Mouse (Mus musculus) heart, postnatal 36 days (tissue): ENCODE measurements at regions not wholly inside any gene's neighbourhood (a gene's known extent, or its start where the extent isn't known, plus 50 kb on each side); places are given as distances from the start of the nearest gene placed in this dataset.
"Not testable (repeated sequence)": the region's sequence is repeated elsewhere in the genome, so short reads cannot be mapped to it uniquely, and the experiment has no call there.

Source experiments
- DNase-seq, 2 experiments: peaks; one replicate each; pipeline ENCODE4 v3.0.0; 2021 to 2022
- intact Hi-C: fragments of 180-260 bp; cut with DNase I; formaldehyde crosslinking; loops from one replicate; pipeline ENCODE4 v1.15.1; 2025

GRCm38 (mm10) chr3:111194541-111194940, 943.7 kb upstream of the Prmt6 start:
- intact Hi-C loops = no loop called here
- DNase-seq = no peak

GRCm38 (mm10) chr3:111166698-111167097, 915.9 kb upstream of the Prmt6 start:
- no peak for DNase-seq
- intact Hi-C loops = no loop called here

- DNase-seq, intact Hi-C loops: not testable (repeated sequence)
These were observed 890.4 kb upstream of the Prmt6 start for GRCm38 (mm10) chr3:111141196-111141595.

GRCm38 (mm10) chr3:111108982-111109381, 858.2 kb upstream of the Prmt6 start:
- no peak for DNase-seq
- intact Hi-C loops = no loop called here

- intact Hi-C loops = no loop called here
- DNase-seq = no peak
These were observed 851.8 kb upstream of the Prmt6 start for GRCm38 (mm10) chr3:111102646-111103045.

GRCm38 (mm10) chr3:111074311-111074710, 823.5 kb upstream of the Prmt6 start:
- intact Hi-C loops = no loop called here
- DNase-seq = no peak

GRCm38 (mm10) chr3:111070301-111070700, 819.5 kb upstream of the Prmt6 start:
- no peak for DNase-seq
- intact Hi-C loops = no loop called here

GRCm38 (mm10) chr3:111069843-111070242, 819.0 kb upstream of the Prmt6 start:
- DNase-seq = no peak
- intact Hi-C loops = loop anchor here (5.0 kb wide), 1 partner anchor 1543 kb away; no protein-coding TSS in a partner anchor

GRCm38 (mm10) chr3:111069156-111069555, 818.4 kb upstream of the Prmt6 start:
- intact Hi-C loops = loop anchor here (5.0 kb wide), 1 partner anchor 1542 kb away; no protein-coding TSS in a partner anchor
- DNase-seq = no peak

- no peak for DNase-seq
- intact Hi-C loops = no loop called here
These were observed 798.8 kb upstream of the Prmt6 start for GRCm38 (mm10) chr3:111049638-111050037.
